Mouse (Mus musculus) liver, postnatal 0 days (tissue): ENCODE measurements around the gene Celf2. TPM values are rescaled to one million over a fixed set of nuclear protein-coding genes. Genes with fewer than 3 reads are reported as not detected.

Source experiments
- ATAC-seq: fragments of 200-750 bp; cut with Nextera tagmentation; 2 replicates; pipeline ENCODE4 v1.8.0; 2017; ENCODE audit warnings: mild to moderate bottlenecking, moderate library complexity
- DNase-seq: peaks from one replicate; pipeline ENCODE4 v3.0.0-alpha.2; 2016
- H3K27ac ChIP-seq: fragments of 300-500 bp; sonication (generic); 2 replicates; pipeline ENCODE4 v1.5.1; 2014; ENCODE audit warnings: antibody characterized with exemption, moderate library complexity, mild to moderate bottlenecking, low read depth
- H3K27me3 ChIP-seq: fragments of 300-500 bp; sonication (generic); 2 replicates; pipeline ENCODE4 v1.6.1; 2014; ENCODE audit warnings: low read length, control low read depth, mixed read lengths; ENCODE audit not compliant: insufficient read depth
- H3K36me3 ChIP-seq: fragments of 300-500 bp; sonication (generic); replicated peaks from 2 replicates; pipeline ENCODE4 v1.6.1; 2014; ENCODE audit warnings: mild to moderate bottlenecking, control low read depth, low read length, moderate library complexity, mixed read lengths; ENCODE audit not compliant: insufficient read depth
- H3K4me1 ChIP-seq: fragments of 300-500 bp; sonication (generic); 2 replicates; pipeline ENCODE4 v1.6.1; 2014; ENCODE audit warnings: antibody characterized with exemption, mild to moderate bottlenecking, control low read depth; ENCODE audit not compliant: insufficient read depth
- H3K4me2 ChIP-seq: fragments of 300-500 bp; sonication (generic); 2 replicates; pipeline ENCODE4 v1.6.1; 2014; ENCODE audit warnings: low read depth, mild to moderate bottlenecking, low read length, moderate library complexity, mixed read lengths
- H3K4me3 ChIP-seq: fragments of 300-500 bp; sonication (generic); 2 replicates; pipeline ENCODE4 v1.5.1; 2014; ENCODE audit warnings: low read depth, low read length
- H3K9ac ChIP-seq: fragments of 300-500 bp; sonication (generic); replicated peaks from 2 replicates; pipeline ENCODE4 v1.6.1; 2014; ENCODE audit warnings: mild to moderate bottlenecking, moderate library complexity
- H3K9me3 ChIP-seq: fragments of 300-500 bp; sonication (generic); 2 replicates; pipeline ENCODE4 v1.6.1; 2016; ENCODE audit warnings: mild to moderate bottlenecking, control low read depth, low read length, mixed read lengths
- CTCF ChIP-seq: sonication (generic); IDR thresholded peaks from 2 replicates; pipeline ENCODE4 v1.5.1; 2016; ENCODE audit warnings: antibody characterized with exemption, low read depth
- EP300 ChIP-seq: IDR thresholded peaks from 2 replicates; pipeline ENCODE4 v1.6.1; 2016; ENCODE audit warnings: antibody characterized with exemption, low read depth, mild to moderate bottlenecking
- WGBS: fragments of 180-500 bp; shearing (Covaris S2); extraction: QIAGEN DNeasy Blood & Tissue Kit; methylation state at CpG from one replicate; pipeline ENCODE4 v1.1.7; 2014; ENCODE audit not compliant: insufficient replicate concordance; 5-methylcytosine and 5-hydroxymethylcytosine counted together
- polyA plus RNA-seq: library from polyadenylated mRNA; unstranded; fragments of >200 nt; fragmentation: Nextera tagmentation; extraction: Ambion mirVana; gene quantifications from 2 replicates; pipeline ENCODE4 v1.2.1, GENCODE M21; 2015

Gene Celf2
- polyA plus RNA-seq, 1 experiment from 2014 or later: 13.5 TPM

DNA sequence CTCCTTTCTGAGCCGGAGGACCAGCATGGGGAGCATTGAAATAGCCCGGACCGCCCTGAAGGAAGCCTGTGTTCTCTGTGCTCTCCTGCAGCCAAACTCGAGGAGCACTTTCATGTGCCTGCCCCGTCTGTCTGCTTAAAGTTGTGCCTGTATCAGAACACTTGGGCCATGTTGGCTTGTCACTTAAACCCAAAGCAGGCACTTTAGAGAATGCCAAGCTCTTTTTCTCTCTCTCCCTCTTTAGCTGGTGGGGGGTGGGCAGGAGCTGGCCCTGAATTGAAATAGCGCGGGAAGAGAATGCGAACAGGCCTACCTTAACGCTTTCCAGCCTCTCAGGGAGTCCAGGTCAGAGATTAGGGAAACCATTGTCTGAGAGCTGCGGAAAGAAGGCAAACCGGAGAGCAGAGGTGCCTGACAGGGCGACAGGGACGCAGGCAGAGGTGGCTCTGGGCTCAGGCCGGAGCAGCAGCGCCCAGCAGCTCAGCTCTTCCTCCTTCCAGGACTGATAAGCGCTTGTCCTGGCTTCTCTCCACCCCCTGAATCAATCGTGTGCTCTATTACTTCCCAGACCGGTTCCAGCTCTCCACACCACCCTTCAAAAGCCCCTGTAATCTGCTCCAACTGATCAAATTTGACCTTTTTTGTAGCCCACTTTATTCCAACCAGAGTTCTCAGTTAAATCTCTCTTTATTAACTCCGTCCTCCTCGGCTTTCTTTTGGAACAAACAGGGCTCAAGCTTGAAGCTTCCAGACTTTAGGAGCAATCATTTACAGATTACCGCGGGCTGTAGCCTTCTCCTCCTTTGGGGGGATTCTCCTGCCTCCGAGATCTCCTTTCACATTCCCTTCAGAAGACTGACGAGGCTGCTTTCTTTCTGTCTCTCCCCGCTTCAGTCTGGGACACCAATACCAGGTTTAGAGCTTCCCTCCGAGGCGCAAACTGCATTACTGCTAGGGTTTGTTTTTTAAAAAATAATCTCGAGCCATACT is 428.3 kb downstream of the Celf2 start:
- ATAC-seq: no peak
- TF ChIP-seq CTCF (no peak), EP300 (no peak)
- 0 out of 2 replicates have a peak, but pooled peaks cover 2% of the 10 kb centered on the region for H3K27me3 ChIP-seq
- WGBS: 19% methylated on average over 28 of the region's 28 CpGs
- H3K4me1 ChIP-seq: no peaks in the 10 kb centered on the region; the same call in 1 of the 2 replicates
- no peaks in the 10 kb centered on the region for H3K9me3 ChIP-seq
- H3K4me3 ChIP-seq: peak overlapping the region; percentile 32
- H3K27ac ChIP-seq: no peak overlapping the region
- no peaks in the 10 kb centered on the region for H3K36me3 ChIP-seq
- H3K4me2 ChIP-seq: peak overlapping the region; percentile 70
- peak overlapping the region; percentile 48 for H3K9ac ChIP-seq
- peak; percentile 19 for DNase-seq

GRCm38 (mm10) chr2:7080086-7080485 is 429.3 kb downstream of the Celf2 start:
- TF ChIP-seq EP300 (no peak), CTCF (no peak)
- ATAC-seq (no peak), DNase-seq (no peak)
- Histone ChIP-seq H3K36me3 (no peaks in the 10 kb centered on the region), H3K4me2 (no peak overlapping the region), H3K27me3 (0 out of 2 replicates have a peak, but pooled peaks cover 2% of the 10 kb centered on the region), H3K9ac (no peak overlapping the region), H3K4me1 (no peaks in the 10 kb centered on the region; the same call in 1 of the 2 replicates), H3K4me3 (no peak overlapping the region), H3K9me3 (no peaks in the 10 kb centered on the region), H3K27ac (no peak overlapping the region)
- 45% methylated on average over 7 of the region's 7 CpGs for WGBS

DNA sequence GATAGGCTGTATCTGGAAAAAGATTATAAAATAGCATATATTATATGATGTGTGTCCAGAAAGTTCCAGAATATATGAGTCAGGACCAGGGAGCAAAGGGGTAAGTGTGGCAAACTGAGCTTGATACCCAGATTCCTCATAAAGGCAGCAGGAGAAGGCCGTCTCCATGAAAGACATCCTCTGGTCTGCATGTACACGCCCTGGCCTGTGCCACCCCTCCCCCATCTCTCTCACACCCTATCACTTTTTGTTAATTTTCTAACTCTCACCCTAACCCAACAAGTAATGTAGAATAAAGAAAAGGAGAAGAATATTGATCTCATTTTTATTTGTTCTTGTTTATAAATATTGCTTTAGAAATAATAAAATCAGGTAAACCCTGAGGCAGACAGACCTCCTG is 430.0 kb downstream of the Celf2 start:
- Histone ChIP-seq H3K4me3 (no peak overlapping the region), H3K36me3 (no peaks in the 10 kb centered on the region), H3K27ac (no peak overlapping the region), H3K4me1 (no peaks in the 10 kb centered on the region; the same call in 1 of the 2 replicates), H3K9ac (no peak overlapping the region), H3K4me2 (no peak overlapping the region), H3K9me3 (no peaks in the 10 kb centered on the region), H3K27me3 (0 out of 2 replicates have a peak, but pooled peaks cover 2% of the 10 kb centered on the region)
- no peak for TF ChIP-seq EP300
- no peak for TF ChIP-seq CTCF
- DNase-seq (no peak), ATAC-seq (no peak)
- WGBS: 79% methylated on average over 2 of the region's 2 CpGs

GRCm38 (mm10) chr2:7073730-7074129 is 435.6 kb downstream of the Celf2 start:
- Histone ChIP-seq H3K4me2 (no peak overlapping the region), H3K36me3 (no peaks in the 10 kb centered on the region), H3K27ac (no peak overlapping the region), H3K9me3 (no peaks in the 10 kb centered on the region), H3K27me3 (no peaks in the 10 kb centered on the region), H3K4me3 (no peak overlapping the region), H3K9ac (no peak overlapping the region), H3K4me1 (no peaks in the 10 kb centered on the region)
- ATAC-seq (no peak), DNase-seq (no peak)
- WGBS: 58% methylated on average over 3 of the region's 3 CpGs
- TF ChIP-seq CTCF (no peak), EP300 (no peak)

GRCm38 (mm10) chr2:7072344-7073265 is 436.8 kb downstream of the Celf2 start:
- no peak overlapping the region for H3K27ac ChIP-seq
- no peak overlapping the region for H3K4me2 ChIP-seq
- H3K4me1 ChIP-seq: no peaks in the 10 kb centered on the region
- no peak overlapping the region for H3K4me3 ChIP-seq
- ATAC-seq (no peak), DNase-seq (no peak)
- no peaks in the 10 kb centered on the region for H3K9me3 ChIP-seq
- no peak overlapping the region for H3K9ac ChIP-seq
- no peaks in the 10 kb centered on the region for H3K27me3 ChIP-seq
- H3K36me3 ChIP-seq: no peaks in the 10 kb centered on the region
- 64% methylated on average over 5 of the region's 5 CpGs for WGBS
- no peak for TF ChIP-seq EP300
- TF ChIP-seq CTCF: no peak

DNA sequence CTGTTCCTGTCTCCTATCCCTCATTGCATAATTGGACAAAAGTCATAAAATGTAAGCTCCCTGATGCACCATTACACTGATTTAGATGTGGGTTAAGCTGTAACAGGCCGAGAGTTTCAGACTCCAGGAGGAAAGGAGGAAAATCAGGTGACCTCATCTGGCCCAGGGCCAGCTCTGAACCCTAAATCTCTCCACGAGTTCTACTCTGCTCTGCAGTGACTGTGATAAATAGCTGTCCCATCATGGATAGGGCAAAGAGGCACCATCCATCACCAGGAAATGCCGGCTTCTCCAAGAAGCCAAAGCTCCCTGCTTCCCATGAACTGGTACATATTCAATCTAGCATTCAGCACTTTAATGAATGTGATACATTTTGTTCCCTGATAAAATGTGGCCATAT is 439.9 kb downstream of the Celf2 start:
- DNase-seq: no peak
- no peak for TF ChIP-seq EP300
- H3K27ac ChIP-seq: no peak overlapping the region
- H3K4me3 ChIP-seq: no peak overlapping the region
- no peak overlapping the region for H3K9ac ChIP-seq
- no peaks in the 10 kb centered on the region for H3K27me3 ChIP-seq
- WGBS: 50% methylated on average over 3 of the region's 3 CpGs
- H3K4me1 ChIP-seq: no peaks in the 10 kb centered on the region
- H3K4me2 ChIP-seq: no peak overlapping the region
- H3K36me3 ChIP-seq: no peaks in the 10 kb centered on the region
- no peak for ATAC-seq
- H3K9me3 ChIP-seq: no peaks in the 10 kb centered on the region
